Mouse (Mus musculus) macrophage (primary cell): ENCODE measurements around the gene Castor1. TPM values are rescaled to one million over a fixed set of nuclear protein-coding genes. Genes with fewer than 3 reads are reported as not detected.

ENCODE experiments used
- H3K27ac ChIP-seq: fragments of 350-480 bp; formaldehyde crosslinking; 2 replicates; pipeline ENCODE4 v1.9.0; 2021
- H3K36me3 ChIP-seq: fragments of 350-480 bp; formaldehyde crosslinking; 2 replicates; pipeline ENCODE4 v1.9.0; 2021; ENCODE audit errors: inconsistent target
- H3K4me3 ChIP-seq: fragments of 350-480 bp; formaldehyde crosslinking; 2 replicates; pipeline ENCODE4 v1.9.0; 2021; ENCODE audit errors: inconsistent target
- H3K79me2 ChIP-seq: fragments of 350-480 bp; formaldehyde crosslinking; 2 replicates; pipeline ENCODE4 v1.9.0; 2021; ENCODE audit errors: inconsistent target
- WGBS: methylation state at CpG from one replicate; pipeline ENCODE4 v1.1.7; 2026; ENCODE audit warnings: inconsistent platforms; ENCODE audit not compliant: missing documents; 5-methylcytosine and 5-hydroxymethylcytosine counted together
- polyA plus RNA-seq: library from polyadenylated mRNA; stranded (reverse); fragments of 250-400 nt; gene quantifications from 3 replicates; pipeline ENCODE4 v1.2.4, GENCODE M21; 2018; ENCODE audit warnings: inconsistent platforms

Gene Castor1
- polyA plus RNA-seq, 1 experiment from 2014 or later = 2.2 TPM

DNA sequence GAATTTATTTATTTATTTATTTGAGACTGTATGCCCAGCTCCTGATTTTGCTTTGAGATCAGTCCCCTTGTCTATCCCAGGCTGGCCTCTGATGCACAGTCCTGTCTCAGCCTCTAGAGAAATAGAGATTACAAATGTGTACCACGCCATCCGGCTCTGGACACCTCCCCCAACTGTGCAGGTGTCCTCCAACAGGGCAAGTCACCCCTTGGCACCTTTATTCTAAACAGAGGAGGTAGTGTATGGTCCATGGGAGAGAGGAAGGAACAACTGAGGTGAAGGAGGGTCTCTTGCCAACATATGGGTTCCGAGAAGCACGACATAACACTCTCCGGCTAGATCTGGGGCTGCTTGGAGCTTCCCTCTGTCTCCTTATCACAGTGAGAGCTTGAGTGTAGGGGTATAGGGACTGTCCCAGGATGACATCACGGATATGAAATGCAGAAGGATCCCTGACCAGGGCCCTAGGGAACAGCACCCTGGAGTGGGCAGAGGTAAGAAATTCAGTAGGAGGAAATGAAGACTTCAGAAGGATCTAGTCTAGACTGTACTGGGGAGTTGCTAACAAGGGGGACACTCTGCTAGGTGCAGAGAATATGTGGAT lies 17.1 kb downstream of the Castor1 start:
- H3K27ac ChIP-seq = no peak overlapping the region
- peaks cover 12% of the 10 kb centered on the region; the same call in 1 of the 2 replicates for H3K36me3 ChIP-seq
- H3K4me3 ChIP-seq = no peak overlapping the region
- WGBS = 96% methylated on average over 6 of the region's 6 CpGs
- peaks cover 22% of the 10 kb centered on the region for H3K79me2 ChIP-seq

DNA sequence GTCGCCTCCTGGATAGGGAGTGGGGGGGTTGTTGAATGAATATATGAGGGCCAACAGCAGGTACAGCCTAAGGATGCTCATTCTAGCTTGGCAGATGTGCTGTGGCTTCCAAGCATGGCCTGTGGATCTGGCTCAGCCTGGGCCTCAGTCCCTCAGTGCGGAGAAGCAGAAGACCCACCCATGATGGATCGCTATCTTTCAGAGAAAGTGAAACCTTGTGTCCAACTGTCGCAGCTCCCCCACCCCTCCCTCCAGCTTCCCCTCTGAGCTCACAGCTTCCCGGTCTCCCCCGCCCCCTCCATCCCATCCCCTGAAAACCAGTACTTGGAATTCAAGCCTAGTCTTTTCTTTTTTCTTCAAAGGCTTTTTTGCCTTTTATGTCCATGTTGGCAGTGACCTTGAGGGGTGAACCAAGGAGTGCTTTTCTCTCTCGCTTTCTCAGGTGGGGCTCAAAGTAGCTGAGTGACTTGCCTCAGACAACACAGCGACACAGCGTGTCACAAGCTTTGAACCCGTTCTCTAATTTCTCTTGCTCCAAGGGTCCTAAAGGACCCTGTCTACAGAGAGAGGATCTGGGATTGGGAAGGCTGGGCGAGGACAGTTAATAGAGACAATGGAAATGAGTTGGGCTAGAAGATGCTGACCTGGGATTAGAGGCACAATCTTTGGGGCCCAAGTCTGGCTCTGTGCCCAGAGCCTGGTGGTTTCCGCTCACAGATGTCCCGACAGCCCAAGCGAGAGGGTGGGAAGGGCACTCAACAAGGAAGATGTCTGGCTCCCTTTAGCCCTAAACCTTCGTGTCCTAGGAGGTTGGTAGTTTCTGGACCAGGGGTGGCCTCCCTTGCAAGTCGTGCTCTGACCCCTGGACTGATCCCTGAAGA lies 17.9 kb downstream of the Castor1 start, which contains the start of gene Osm:
Gene Osm (plus strand): TSS at position 756 of the 881 bp plus-strand sequence.
- H3K36me3 ChIP-seq = peaks cover 12% of the 10 kb centered on the region; the same call in 1 of the 2 replicates
- H3K27ac ChIP-seq = peak within 1 kb of the TSS; percentile 93
- H3K4me3 ChIP-seq = peak within 1 kb of the TSS; percentile 96
- WGBS = 31% methylated on average over 13 of the region's 16 CpGs
- H3K79me2 ChIP-seq = peaks cover 22% of the 10 kb centered on the region

DNA sequence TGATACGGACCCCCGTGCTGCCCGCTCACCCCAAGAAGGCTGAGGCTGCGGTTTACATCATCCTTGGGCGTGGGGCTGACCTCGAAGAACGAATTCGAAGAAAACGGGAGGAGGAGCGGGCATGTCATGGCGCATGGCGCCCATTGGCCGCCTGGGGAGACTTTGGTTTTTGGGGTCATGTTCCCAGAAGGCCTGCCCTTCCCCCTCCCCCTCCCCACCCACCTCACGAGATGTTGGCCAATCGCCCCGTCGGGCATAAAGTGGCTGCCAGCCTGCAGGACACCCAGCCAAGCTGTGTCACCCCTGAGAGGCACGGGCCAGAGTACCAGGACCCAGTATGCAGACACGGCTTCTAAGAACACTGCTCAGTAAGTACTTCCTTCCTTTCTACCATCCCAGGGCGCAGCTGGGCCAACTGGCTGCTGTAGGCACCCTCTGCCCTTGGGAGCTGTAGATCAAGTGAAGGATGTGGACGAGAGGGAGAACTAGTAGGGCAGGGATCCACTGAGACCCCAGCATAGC lies 18.6 kb downstream of the Castor1 start:
- Histone ChIP-seq H3K79me2 (peaks cover 22% of the 10 kb centered on the region), H3K4me3 (peak overlapping the region; percentile 96), H3K36me3 (peaks cover 12% of the 10 kb centered on the region; the same call in 1 of the 2 replicates), H3K27ac (peak overlapping the region; percentile 93)
- WGBS = 4% methylated on average over 20 of the region's 21 CpGs

DNA sequence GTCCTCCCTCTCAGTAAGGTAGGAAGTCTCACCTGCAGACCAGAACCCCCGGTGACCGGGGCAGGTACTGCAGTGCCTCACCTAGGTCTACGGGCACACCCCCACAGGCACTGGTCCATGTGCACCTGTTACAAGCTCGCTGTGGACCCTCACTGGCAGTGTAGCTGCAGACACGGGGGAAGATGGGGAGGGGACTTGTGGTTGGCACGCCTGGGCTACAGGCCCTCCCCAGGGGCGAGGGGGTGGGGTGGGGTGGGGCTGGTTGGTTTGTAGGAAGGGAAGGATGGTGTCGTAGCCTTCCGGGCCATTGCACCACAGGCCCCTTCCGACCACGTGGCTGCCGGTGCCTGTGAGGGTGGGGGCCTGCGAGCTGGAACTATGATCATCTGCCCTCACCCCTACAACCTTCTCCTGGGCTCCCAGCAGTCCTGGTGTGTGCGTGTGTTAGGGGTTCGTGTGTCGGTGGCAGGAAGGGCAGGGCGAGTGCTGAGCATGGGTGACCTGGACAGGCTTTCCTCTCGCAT lies 19.4 kb downstream of the Castor1 start:
- WGBS = under 1% methylated on average over 16 of the region's 18 CpGs
- H3K4me3 ChIP-seq = peak overlapping the region; percentile 96

DNA sequence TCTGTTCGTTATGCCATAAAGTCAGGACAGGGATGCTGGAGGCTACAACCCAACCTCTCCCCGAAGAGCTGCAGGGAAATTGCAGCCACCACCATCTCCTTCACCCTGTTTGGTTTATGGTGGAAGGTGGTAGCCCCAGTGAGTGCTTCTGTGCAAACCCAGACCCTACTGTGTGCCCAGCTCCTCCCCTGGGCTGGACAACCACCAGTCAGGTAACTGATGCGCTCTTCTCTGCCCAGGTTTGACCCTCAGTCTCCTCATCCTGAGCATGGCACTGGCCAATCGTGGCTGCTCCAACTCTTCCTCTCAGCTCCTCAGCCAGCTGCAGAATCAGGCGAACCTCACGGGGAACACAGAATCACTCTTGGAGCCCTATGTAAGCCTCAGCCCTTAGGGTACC lies 20.1 kb downstream of the Castor1 start:
- Histone ChIP-seq H3K79me2 (peaks cover 22% of the 10 kb centered on the region), H3K36me3 (peaks cover 12% of the 10 kb centered on the region; the same call in 1 of the 2 replicates), H3K27ac (peak overlapping the region; percentile 93), H3K4me3 (peak overlapping the region; percentile 96)
- WGBS = 79% methylated on average over 6 of the region's 6 CpGs

More for the DNA sequence above, 19.4 kb downstream of the Castor1 start:
- Histone ChIP-seq H3K27ac (peak overlapping the region; percentile 93), H3K36me3 (peaks cover 12% of the 10 kb centered on the region; the same call in 1 of the 2 replicates), H3K79me2 (peaks cover 22% of the 10 kb centered on the region)

DNA sequence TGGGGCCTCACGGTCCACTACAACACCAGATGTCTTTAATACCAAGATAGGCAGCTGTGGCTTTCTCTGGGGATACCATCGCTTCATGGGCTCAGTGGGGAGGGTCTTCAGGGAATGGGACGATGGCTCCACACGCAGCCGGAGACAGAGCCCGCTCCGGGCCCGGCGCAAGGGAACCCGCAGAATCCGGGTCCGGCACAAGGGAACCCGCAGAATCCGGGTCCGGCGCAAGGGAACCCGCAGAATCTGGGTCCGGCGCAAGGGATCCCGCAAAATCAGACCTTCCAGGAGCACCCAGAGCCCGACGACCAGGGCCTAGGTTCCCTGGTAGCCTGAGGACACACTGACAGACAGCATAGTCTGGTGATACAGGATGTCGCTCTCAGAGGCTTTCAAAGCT lies 21.7 kb downstream of the Castor1 start:
- H3K79me2 ChIP-seq = peaks cover 22% of the 10 kb centered on the region
- peak overlapping the region; percentile 41 for H3K27ac ChIP-seq
- peaks cover 12% of the 10 kb centered on the region; the same call in 1 of the 2 replicates for H3K36me3 ChIP-seq
- no peak overlapping the region for H3K4me3 ChIP-seq
- WGBS = 95% methylated on average over 23 of the region's 23 CpGs

DNA sequence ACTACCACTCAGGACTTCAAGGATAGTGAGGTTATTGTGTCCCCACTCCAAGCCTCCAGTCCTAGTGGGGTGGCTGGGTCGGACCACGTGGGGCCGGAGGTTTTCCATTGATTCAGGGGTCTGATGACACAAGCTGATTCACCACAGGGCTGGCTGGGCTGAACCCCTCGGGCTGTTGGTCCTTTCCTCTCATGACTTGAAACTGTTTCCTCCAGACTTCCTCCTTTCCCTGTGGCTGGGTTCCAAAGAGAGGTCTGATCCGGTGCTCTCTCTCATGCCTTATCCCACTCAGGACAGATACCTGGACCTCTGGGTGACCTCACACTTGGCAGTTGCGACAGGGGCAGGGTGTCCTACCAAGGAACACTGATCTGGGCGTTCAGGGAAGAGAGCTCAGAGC lies 22.1 kb downstream of the Castor1 start:
- peak overlapping the region; percentile 41 for H3K27ac ChIP-seq
- peaks cover 22% of the 10 kb centered on the region for H3K79me2 ChIP-seq
- H3K4me3 ChIP-seq = no peak overlapping the region
- WGBS = 3% methylated on average over 7 of the region's 7 CpGs
- peaks cover 12% of the 10 kb centered on the region; the same call in 1 of the 2 replicates for H3K36me3 ChIP-seq

DNA sequence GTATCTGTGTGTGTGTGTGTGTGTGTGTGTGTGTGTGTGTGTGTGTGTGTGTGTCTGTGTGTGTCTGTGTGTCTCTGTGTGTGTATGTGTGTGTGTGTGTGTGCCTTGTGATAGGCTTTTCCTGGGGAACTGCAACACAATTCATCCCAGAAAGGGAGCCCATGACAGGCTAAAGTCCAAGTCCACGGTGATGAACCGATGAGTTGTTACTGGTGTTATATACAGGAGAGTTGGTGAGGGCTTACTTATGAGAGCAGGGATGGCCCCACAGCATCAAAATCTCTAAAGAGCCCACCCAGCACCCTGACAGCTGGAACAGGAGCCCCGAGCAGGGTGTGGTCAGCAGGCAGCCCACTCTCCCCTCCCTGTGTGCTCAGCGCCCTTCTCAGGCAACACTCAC lies 23.2 kb downstream of the Castor1 start:
- H3K36me3 ChIP-seq = peaks cover 12% of the 10 kb centered on the region; the same call in 1 of the 2 replicates
- H3K79me2 ChIP-seq = peaks cover 22% of the 10 kb centered on the region
- 94% methylated on average over 4 of the region's 4 CpGs for WGBS
- no peak overlapping the region for H3K27ac ChIP-seq
- no peak overlapping the region for H3K4me3 ChIP-seq

DNA sequence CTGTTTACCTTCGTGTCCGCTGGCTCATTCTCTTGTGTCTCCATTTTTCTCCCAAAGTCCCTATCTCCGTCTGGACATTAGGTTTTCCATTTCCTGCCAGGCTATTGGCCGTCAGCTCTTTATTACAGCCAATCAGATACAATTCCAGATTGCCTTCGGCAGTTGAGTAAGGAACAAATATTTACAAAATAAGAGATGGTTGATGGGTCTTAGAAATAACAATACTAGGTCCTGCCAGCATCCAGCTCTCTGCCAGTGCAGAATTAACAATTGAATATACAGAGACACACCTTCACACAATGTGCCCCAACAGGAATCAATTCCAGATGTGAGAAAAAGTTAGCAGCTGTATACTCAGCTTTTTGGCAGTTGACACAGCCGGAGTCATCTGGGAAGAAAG lies 28.1 kb downstream of the Castor1 start:
- H3K79me2 ChIP-seq = no peaks in the 10 kb centered on the region; the same call in 1 of the 2 replicates
- no peaks in the 10 kb centered on the region for H3K36me3 ChIP-seq
- no peak overlapping the region for H3K27ac ChIP-seq
- no peak overlapping the region for H3K4me3 ChIP-seq
- WGBS = 95% methylated on average over 6 of the region's 6 CpGs

DNA sequence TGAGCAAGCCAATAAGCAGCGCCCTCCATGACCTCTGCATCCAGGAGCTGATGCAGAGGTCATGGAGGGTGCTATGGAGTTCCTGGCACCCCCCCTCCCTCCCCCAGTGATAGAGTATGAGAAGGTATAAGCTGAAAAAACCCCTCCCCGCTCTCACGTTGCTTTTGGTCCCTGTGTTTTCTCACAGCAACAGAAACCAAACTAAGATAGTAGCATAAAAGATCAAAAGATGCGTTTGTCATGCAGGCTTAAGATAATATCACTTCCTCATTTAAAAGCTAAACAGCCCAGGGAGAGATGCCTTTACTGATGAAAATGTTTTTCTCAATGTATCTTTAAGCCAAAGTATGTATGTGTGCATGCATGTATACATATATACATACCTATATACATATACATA lies 28.6 kb downstream of the Castor1 start:
- no peaks in the 10 kb centered on the region for H3K79me2 ChIP-seq
- WGBS = 42% methylated on average over 4 of the region's 4 CpGs
- H3K36me3 ChIP-seq = no peaks in the 10 kb centered on the region
- no peak overlapping the region for H3K4me3 ChIP-seq
- no peak overlapping the region for H3K27ac ChIP-seq

DNA sequence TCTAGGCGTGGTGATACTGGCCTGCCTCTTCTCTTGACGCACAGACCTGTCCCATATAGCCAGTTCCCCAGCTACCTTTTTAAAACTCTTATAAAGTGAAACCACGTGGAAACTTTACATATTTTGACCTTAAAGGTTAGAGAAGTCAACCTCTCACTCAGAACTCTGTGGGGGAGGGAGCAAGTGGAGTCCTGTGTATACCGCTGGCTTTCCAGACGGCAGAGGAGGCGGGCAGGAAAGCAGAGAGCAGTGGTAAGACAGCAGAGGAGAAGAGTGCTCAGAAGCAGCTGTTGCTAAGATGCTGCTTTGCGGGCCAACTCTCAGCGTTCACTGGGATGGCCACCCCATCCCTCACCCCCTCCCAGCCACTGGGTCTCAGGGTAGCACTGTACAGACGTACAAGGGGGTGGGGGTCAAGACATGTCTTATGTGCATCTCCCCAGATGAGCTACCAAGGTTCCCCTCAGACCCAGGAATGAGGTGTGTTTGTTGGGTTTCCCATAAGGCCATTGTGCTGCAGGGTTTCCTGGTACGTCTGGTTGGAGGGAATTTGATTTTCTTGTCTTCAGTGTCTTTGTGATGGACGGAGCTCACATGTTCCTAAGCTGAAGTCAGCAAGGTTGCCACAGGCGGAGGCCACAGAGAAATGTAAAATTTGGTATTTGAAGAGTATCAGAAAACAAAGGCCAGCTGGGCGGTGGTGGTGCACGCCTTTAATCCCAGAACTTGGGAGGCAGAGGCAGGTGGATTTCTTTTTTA lies 29.4 kb downstream of the Castor1 start:
- Histone ChIP-seq H3K4me3 (no peak overlapping the region), H3K36me3 (no peaks in the 10 kb centered on the region), H3K27ac (no peak overlapping the region), H3K79me2 (no peaks in the 10 kb centered on the region)
- WGBS = 87% methylated on average over 13 of the region's 14 CpGs

DNA sequence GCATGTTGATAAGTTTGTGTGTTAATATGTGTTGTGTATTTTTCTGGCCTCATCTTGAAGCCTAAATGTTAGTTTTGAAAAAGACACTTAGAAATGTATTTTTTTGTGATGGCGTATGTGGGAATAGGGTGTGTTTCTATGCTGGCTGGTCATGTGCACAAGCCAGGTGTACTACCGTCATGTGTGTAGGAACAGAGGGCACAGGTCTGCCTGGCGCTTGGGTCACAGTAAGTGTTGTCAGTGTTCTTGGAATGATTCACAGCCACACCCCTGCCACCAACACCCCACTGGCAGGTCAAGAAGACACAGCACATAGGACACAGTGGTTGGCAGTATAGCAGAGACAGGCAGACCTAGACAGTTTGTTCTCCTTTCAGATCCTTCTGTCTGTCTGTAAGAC lies 31.1 kb downstream of the Castor1 start:
- WGBS = 91% methylated on average over 3 of the region's 3 CpGs
- Histone ChIP-seq H3K36me3 (no peaks in the 10 kb centered on the region), H3K79me2 (no peaks in the 10 kb centered on the region), H3K4me3 (no peak overlapping the region), H3K27ac (no peak overlapping the region)

DNA sequence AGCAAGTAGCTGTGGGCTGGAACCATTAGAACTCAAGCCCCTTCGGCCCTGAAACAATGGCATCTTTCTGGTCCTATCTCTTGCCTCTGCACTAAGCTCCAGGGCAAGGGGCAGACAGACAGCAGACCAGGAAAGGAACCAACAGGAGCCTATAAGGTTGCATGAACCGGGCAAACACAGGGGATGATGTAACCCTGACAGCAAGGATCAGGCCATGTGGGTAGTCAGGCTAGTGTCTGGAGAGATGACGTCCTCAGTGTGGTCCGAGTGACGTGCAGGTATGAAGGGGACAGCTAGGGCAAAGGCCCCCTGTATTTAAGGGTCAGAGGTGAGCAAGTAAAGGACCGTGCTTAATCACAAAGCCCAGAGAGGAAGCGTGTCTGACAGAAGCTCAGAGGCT lies 32.3 kb downstream of the Castor1 start:
- WGBS = 69% methylated on average over 7 of the region's 7 CpGs
- Histone ChIP-seq H3K36me3 (no peaks in the 10 kb centered on the region), H3K4me3 (no peak overlapping the region), H3K27ac (no peak overlapping the region), H3K79me2 (no peaks in the 10 kb centered on the region)

DNA sequence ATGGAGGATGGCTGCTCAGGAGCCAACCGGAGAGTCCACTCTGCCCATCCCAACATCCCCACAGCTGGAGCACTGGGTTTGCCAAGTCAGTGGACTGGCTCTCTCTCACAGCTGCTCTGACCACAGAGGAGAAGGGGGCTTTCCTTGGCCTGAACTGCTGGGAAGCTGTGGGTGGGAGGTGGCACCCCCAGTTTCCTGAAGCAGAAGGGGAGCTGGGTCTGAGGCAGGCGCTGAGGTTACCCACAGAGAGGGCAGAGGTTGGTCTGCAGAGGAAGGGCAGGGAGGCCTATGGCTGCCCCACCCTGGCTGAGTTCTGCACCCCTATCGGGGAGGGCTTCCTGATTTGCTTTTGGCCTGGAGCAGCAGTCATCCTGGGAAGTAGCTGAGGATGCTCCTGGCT lies 33.4 kb downstream of the Castor1 start:
- 56% methylated on average over 3 of the region's 3 CpGs for WGBS
- no peak overlapping the region for H3K4me3 ChIP-seq

More for the DNA sequence above, 33.4 kb downstream of the Castor1 start:
- no peaks in the 10 kb centered on the region for H3K36me3 ChIP-seq
- no peak overlapping the region for H3K27ac ChIP-seq
- no peaks in the 10 kb centered on the region for H3K79me2 ChIP-seq
